Mouse (Mus musculus) layer of hippocampus, postnatal 36 days (tissue): Measurements from ENCODE around the gene H2-T23. TPM values are rescaled to one million over a fixed set of nuclear protein-coding genes. Genes with fewer than 3 reads are reported as not detected.
"Not testable (repeated sequence)": the region's sequence is repeated elsewhere in the genome, so short reads cannot be mapped to it uniquely, and the experiment has no call there.

ENCODE experiments used
- DNase-seq, 2 experiments: peaks; one replicate each; pipeline ENCODE4 v3.0.0; 2022
- total RNA-seq, 2 experiments: library from RNA; stranded (reverse); gene quantifications; 2 replicates each; pipeline ENCODE4 v1.2.3; 2021

Gene H2-T23
- total RNA-seq, 2 experiments from 2014 or later = 4.7 to 5.0 TPM

DNA sequence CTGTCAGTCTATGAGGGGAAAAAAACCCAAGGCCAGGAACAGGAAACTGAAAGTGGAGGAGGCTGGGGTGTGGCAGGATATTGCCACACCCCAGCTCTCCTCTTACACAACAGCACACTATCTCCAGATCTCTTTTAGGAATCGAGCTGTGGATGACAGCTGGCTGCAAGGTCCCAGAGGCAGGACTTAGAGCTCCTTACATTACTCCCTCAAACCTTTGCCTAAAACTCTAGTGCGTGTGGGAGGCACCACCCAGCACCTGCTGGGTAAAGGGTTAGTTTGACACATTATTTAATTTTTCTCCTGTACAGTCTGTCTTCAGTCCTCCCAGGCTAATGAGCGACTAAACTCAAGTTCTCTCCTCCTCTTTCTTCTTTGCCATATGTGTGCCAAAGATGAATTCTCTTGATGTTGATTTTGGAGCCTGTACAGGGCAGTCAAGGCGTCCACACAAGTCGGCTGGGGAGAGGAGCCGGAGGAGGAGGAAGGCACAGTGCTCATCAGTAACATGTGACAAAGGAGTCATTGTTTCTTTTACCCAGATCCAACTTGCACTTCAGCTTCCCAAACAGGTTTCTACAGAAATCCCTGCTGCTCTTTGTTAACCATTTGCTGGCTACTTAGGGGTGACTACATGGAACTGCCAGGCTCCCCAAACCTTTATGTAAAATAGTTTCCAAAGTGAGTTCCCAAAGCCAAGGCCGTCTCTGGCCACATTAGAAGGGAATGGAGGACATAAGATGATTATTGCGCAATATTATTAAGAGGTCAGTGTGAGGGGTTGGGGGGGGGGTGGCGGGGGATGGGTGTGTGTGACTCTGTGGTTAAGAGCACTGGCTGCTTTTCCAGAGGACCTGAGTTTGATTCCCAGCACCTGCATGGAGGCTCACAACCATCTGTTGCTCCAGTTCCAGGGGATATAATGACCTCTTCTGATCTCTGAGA is 8.7 kb downstream of the H2-T23 start:
- no peak for DNase-seq

DNA sequence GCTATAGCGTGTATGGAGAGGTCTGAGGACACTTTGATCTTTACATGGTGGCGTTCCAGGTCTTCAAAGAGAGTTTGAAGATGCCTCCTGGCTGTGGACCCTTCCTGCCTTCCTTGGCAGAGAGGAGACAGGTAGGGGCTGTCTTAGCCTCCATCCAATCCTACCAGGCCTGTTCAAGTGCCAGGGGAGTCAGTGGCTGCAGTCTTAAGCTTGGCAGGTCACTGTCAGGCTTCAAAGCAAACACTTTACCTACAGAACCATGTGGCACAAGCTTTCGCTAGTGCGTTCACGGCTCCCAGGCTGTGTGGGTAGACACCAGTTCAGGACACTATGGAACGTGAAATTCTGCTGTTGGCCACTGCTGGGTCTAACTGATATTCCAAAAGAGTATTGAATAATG is 9.7 kb downstream of the H2-T23 start:
- DNase-seq = no peak

DNA sequence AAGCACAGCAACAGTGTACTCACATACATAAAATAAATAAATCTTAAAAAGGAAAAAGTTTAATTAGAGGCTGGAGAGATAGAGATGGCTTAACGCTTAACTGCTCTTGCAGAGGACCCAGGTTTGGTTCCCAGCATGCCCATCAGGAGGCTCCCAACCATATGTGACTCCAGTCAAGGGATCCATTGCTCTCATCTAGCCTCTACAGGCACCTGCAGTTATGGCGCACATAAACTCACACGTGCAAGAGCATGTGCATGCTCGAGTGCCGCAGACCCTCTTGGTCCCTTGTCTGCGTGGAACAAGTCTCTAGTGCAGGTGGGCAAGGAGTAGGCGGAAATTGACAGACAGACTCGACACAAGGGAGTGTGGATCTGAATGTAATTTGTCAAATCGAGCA is 10.6 kb downstream of the H2-T23 start:
- no peak for DNase-seq

DNA sequence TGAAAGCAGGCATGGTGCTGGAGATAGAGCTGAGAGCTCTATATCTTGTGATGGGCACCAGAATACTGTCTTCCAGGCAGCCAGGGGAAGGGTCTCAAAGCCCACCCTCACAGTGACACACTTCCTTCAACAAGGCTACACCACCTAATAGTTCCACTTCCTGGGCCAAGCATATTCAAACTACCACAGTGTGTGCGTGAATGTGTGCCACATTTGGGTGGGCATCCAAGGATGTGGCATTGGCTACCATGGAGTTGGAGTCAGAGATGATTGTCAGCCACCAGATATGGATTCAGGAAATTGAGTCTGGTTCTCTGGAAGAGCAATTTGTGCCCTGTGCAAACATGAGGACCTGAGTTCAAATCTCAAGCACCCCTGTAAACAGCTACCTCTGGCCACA is 11.3 kb downstream of the H2-T23 start:
- no peak for DNase-seq

DNA sequence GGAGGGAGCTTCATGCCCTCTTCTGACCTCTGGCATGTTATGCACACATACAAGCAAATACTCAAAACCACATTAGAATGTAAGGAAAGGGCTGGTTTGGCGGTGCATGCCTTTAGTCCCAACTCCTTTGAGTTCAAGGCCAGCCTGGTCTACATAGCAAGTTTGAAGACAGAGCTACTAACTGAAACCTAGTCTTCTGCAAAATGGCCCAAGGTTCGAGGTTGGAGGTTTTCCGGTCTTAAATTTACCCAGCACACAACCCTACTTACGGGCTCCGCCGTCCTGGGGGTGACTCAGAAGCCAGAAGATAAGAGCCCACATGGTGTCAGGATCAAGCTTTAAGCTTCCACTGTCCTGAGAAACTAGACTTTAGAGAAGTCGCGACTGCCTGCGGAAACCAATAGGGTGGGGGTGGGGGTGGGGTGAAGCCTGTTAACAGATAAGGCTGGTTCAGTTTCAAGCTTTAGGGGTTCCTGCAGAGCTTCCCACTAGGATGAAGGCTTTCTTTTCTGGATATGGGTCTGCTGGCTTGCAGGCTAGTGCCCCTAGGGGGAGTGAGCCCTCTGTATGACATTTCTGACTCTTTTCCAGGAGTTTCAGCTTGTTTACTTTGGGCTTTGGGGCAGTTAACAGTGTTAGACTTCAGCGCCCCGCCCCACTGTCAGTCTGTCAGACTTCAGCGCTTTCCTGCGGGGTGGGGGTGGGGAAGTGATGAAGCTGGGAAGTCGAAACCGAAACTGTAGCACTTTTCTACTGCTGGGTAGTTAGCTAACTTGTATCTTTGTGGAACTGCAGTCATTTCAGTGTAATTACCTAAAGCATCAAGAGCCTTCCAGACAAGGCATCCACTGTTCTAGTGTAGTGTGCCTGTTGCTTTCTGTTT is 12.2 kb downstream of the H2-T23 start, which contains the start of gene H2-T24:
H2-T24 (minus strand) TSS at position 370 of the 883 bp plus-strand sequence.
- peak in 1 of 2 experiments; percentile 37 for DNase-seq

DNA sequence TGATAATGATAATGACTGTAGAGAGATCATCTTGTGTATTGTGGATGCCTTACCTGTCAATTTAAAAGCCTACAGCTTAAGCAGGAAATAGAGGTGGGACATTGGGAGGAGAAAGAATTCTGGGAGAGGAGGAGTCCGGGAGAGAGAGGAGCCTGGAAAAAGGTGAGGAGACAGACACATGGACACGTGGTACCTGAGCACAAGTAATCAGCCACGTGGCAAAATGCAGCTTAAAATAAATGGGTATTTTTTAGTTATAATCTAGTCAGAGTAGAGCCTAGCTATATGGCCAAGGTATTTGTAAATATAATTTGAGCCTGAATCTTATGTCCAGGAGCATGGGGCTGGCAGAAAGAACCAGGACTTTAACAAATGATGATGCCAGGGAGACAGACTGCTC is 13.1 kb downstream of the H2-T23 start:
- no peak for DNase-seq

DNA sequence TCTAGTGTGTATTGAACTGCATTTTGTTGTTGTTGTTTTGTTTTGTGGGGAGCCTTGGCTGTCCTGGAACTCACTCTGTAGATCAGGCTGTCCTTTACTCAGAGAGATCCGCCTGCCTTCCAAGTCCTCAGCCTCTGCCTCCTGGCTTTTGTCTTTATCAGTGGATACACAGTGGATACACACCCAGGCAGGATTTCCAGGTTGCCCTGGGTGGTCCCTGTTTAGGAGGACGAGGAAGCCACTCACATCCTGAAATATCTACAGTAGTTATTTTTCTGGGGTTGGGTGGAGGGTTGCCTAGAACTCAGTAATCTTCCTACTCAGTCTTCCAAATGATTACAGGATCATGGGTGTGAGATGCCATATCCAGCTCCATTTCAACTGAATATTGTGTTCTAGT is 13.7 kb downstream of the H2-T23 start:
- DNase-seq = no peak

DNA sequence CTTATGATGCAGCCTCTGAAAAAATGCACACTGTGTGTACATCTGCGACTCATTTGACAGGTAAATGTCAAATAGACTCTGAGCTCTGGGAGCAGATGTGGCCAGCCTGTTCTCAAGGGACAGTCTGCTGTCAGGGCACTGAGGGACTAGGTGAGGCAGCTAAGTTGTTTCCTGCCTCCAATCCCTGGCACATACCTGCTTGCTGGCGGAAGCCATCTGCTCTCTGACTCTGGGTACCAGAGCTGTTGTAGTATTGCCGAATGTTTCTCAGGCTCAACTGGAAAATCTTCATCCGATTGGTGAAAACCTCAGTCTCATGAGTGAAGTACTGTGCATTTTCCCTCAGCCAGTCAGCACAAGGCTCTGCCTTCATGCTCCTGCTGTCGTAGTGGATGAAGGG is 15.6 kb downstream of the H2-T23 start:
- no peak for DNase-seq

DNA sequence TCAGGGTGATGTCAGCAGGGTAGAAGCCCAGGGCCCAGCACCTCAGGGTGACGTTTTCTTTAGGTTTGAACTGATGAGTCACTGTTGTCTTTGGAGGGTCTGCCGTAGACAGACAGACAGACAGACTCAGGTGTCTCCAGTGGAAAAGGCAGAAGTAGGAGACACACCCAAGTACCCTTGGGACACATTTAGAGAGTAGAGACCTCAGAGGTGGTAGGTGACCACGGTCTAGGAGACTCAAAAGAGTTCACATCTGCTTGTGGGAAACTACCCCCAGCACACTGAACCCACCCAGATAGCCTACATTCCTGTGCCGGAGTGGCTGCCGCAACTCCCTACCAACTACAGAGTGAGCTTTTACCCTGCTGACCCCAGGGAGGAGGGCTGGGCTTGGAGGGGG is 17.7 kb downstream of the H2-T23 start:
- no peak for DNase-seq

DNA sequence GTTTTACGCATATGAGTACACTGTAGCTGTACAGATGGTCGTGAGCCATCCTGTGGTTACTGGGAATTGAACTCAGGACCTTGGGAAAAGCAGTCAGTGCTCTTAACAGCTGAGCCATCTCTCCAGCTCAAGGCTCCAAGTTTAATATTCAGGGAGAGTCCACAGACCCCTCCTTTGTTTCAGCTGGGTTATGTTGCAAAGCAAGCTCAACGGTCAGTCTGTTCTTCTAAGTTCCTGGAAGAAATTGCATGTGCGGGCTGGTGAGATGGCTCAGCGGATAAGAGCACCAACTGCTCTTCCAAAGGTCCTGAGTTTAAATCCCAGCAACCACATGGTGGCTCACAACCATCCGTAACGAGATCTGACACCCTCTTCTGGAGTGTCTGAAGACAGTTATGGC is 28.2 kb downstream of the H2-T23 start:
- DNase-seq = not testable (repeated sequence)

DNA sequence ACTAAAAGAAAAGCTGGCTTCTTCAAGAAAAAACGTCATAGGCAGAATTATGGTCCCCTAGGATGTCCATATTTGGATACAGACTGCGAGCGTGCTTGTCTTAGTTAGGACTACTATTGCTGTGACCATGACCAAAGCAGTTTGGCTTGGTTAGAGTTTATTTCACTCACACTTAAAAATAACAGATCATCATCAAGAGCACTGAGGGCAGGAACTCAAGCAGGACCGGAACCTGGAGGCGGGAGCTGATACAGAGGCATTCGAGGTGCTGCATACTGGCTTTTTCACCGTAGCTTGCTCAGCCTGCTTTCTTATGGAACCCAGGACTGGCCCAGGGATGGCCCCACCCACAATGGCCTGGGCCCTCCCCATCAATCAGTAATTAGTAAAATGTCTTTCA is 29.3 kb downstream of the H2-T23 start:
- no peak for DNase-seq

DNA sequence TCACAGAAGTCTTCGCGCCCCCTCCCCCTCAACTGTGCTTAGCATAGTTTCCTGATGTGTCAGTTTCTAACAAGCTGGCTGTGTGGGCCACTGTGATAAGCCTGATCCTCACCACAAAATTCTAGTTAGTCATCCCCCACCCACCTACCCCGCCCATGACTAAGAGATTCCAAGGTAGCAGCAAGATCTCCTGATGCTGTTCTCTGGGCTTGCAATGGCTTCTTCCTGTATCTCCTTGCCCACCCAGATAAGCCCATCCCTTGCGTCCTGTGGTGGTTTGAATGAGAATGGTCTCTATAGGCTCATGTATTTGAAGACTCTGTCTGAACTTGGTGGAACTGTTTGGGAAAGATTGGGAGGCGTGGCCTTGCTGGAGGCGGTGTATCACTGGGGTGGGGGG is 30.7 kb downstream of the H2-T23 start:
- no peak for DNase-seq

DNA sequence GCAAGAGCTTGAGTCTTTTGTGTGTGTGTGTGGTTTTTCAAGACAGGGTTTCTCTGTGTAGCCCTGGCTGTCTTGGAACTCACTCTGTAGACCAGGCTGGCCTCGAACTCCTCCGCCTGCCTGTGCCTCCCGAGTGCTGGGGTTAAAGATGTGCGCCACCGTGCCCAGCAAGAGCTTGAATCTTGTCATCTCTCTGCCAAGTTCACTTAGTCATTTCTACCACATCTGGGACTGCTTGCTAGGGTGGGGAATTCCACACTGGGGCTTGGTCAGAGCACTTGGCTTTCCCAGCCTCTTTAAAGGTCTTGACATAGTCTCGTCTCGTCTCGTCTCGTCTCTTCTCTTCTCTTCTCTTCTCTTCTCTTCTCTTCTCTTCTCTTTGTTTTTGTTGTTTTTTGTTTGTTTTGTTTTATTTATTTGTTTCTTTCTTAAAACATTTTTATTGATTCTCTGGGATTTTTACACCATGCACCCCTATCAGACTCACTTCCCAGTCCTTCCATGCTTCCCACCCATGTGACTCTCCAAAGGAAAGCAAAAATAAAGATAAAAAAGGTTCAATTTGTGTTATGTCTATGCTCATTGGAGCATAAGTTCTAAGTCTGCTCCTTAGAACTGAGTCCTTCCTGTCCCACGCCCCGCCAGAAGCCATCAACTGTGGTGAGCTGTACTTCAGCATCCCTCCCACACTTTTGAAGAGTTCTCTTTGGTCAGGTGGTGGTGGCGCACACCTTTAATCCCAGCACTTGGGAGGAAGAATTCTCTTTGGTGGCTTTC is 31.3 kb downstream of the H2-T23 start:
- no peak for DNase-seq

DNA sequence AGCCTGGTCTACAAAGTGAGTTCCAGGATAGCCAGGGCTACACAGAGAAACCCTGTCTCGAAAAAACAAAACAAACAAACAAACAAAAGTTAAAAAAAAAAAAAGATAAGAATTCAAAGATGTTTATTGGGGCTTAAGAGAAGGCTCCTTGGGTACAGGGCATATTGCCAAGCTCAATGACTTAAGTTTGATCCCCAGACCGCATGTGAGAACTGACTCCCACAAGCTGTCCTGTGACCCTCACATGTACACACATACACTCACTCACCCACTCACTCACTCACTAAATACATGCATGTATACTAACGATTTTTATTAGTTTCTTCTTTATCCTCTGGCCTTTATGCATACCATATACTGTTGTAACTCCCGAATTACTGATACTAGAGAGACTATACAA is 32.3 kb downstream of the H2-T23 start:
- no peak for DNase-seq

DNA sequence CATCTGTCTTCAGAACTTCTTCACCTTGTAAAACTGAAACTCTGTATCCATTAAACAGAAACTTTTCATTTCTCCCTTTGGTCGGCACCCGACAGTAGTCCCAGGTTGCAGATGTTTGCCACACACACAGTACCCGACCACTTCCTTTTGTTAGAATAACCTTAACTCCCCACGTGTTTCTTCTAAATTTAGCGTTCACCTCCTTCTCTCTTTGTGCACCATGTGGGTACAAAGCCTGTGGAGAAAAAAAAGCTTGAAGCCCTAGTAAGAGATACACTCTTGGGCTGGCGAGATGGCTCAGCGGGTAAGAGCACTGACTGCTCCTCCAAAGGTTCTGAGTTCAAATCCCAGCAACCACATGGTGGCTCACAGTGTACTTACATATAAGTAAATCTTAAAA is 33.3 kb downstream of the H2-T23 start:
- DNase-seq = no peak

DNA sequence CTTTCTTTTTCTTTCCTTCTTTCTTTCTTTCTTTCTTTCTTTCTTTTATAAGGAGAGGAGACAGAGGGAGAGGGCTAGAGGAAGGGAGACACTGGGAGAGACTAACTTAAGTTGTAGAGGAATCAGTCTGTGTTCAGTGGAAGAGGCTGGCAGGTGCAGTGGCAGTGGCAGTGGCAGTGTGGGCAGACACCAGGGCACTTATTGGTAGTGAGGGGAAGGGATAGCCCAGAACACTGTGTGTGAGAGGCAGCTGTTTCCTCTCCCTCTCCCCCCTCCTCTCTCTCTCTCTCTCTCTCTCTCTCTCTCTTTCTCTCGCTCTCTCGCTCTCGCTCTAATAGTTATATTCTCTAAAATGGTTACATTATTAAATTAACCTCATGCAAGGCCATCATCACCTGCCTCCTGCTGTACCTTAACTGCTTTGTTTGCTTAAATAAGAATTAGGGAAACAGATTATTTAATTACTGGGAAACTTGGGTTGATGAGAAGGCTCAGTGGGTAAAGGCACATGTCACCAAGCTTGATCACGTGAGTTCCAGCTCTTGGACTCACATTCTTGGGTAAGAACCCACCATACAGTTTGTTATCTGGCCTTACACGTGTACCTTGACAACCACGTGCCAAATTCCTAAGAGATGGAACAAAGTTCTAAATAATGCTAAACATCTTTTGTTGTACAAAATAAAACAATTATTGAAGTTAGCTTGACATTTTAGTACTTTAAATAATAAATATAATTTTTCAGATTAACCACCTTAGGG is 33.9 kb downstream of the H2-T23 start:
- DNase-seq = no peak

DNA sequence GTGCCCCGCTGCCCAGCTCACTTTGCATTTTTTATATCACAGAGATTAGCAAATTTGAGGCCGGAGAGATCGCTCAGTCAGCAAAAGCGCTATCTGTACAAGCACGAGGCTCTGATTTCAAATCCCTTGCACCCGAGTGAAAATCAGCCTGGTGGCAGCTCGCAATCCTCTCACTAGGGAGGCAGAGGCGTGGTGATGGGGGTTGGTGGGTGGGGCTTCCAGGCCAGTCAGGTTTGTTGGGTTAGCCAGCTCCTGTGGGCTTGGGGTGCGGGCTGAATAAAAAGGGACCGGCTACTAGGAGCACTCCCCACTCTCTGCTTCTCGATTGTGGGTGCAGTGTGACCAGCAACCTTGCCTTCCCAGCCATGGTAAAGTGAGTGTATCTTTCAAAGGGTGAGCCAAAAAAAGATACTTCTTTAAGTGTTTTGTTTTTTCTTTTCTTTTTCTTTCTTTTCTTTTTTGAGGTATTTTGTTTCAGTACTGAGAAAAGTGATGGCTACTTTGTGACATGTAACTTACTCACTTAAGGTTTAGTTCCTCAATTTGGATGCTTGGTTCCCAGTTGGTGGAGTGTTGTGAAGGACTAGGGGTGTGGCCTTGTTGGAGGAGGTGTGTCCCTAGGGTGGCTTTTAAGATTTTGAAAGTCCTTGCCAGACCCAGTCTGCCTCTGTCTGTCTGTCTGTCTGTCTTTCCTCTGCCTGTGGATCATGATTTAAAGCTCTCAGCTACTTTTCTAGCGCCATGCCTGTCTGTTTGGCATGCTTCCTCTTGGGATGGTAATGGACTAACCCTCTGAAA is 34.7 kb downstream of the H2-T23 start:
- DNase-seq = no peak

DNA sequence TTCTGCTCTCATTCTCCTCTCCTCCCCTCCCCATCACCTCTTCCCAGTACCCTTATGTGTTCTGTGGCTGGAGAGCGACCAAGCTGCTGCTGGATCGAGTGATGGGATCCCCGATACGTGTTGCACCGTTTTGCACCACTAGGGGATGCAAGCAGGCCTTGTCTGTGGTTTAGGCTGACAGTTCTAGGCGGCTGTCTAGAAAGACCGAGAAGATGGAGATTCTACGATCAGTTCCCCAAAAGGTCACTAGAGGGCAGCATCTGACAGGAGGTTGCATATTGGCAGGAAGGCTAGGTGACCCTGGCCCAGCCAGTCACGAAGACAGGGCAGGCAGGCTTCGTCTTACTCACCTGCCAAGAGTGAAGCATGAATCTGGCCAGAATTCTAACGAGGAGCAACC is 35.7 kb downstream of the H2-T23 start:
- peak; percentile 86 to 93 for DNase-seq

DNA sequence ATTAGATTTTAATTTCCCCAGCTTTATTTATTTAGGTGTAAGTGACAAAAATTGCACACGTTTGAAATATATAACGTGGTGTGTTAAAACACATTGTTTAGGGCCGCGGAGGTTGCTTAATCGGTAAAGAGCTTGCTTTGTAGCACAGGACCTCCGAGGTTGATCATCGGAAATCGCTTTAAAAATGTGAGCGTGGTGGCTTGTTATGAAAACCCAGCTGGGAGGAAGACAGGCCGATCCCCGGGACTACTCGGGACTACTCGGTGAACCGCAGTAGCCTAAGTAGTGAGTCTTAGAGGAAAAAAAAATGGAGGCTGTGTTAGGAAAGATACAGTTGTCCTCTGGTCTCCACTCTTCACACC is 37.8 kb downstream of the H2-T23 start:
- no peak for DNase-seq

DNA sequence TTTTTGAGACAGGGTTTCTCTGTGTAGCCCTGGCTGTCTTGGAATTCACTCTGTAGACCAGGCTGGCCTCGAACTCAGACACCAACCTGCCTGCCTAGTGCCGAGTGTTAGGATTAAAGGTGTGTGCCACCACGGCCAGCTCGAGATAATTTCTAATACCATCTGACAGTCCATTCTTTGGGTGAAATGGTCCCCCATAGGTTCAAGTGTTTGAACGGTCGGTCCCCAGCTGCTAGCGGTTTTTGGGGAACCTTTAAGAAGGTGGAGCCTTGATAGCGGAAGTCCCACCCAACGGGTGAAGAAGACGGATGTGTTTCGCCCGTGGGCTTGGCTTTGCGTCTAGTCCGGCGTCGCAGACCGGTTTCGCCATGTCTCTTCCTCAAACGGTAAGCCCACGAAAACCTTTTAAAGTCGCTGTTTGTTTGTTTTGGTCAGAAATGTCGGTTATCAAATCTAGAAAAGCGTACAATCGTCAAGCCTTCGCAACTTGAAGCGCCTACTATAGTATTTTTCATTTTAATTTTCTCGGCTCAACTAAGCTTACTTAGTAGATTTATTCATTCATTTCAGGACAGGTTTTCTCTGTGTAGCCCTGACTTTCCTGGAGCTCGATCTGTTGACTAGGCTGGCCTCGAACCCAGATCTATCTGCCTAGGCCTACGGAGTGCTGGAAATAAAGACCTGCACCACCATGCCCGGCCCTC is 38.3 kb downstream of the H2-T23 start:
- peak; percentile 76 for DNase-seq
